Mouse (Mus musculus) embryonic fibroblast, embryonic 13.5 days (primary cell): ENCODE data around the gene Zfp13. TPM values are rescaled to one million over a fixed set of nuclear protein-coding genes. Genes with fewer than 3 reads are reported as not detected.
A peak's percentile ranks its signal among the peaks of the same experiment; 100 is the strongest.

Source experiments
- H3K27ac ChIP-seq: 2 replicates; pipeline ENCODE4 v1.5.1; 2012; ENCODE audit warnings: low read length, control low read depth, inconsistent platforms; ENCODE audit not compliant: insufficient read depth
- H3K4me1 ChIP-seq: 2 replicates; pipeline ENCODE4 v1.6.1; 2011; ENCODE audit warnings: low read length; ENCODE audit not compliant: control insufficient read depth, insufficient read depth
- H3K4me3 ChIP-seq: 2 replicates; pipeline ENCODE4 v1.5.1; 2011; ENCODE audit warnings: mild to moderate bottlenecking, control low read depth, low read length; ENCODE audit not compliant: insufficient read depth
- CTCF ChIP-seq: IDR thresholded peaks from 2 replicates; pipeline ENCODE4 v1.5.1; 2011; ENCODE audit warnings: mild to moderate bottlenecking, control low read depth, low read length, moderate library complexity, borderline replicate concordance; ENCODE audit not compliant: insufficient read depth
- POLR2A ChIP-seq: IDR thresholded peaks from 2 replicates; pipeline ENCODE4 v1.6.1; 2011; ENCODE audit warnings: low read depth, mild to moderate bottlenecking, control low read depth, low read length, moderate library complexity
- polyA plus RNA-seq: library from polyadenylated mRNA; stranded (reverse); fragments of >200 nt; gene quantifications from 2 replicates; pipeline ENCODE4 v1.2.4, GENCODE M21; 2011; ENCODE audit warnings: low read depth; ENCODE audit not compliant: missing spikeins, insufficient read length

The Zfp13 gene
- polyA plus RNA-seq, 1 experiment = 8.1 TPM

GRCm38 (mm10) chr17:23544766-23545165 lies 54.5 kb downstream of the Zfp13 start:
- peaks cover 2% of the 10 kb centered on the region; the same call in 1 of the 2 replicates for H3K4me1 ChIP-seq
- no peak for TF ChIP-seq CTCF
- TF ChIP-seq POLR2A = no peak
- no peak overlapping the region for H3K4me3 ChIP-seq
- H3K27ac ChIP-seq = no peak overlapping the region

DNA sequence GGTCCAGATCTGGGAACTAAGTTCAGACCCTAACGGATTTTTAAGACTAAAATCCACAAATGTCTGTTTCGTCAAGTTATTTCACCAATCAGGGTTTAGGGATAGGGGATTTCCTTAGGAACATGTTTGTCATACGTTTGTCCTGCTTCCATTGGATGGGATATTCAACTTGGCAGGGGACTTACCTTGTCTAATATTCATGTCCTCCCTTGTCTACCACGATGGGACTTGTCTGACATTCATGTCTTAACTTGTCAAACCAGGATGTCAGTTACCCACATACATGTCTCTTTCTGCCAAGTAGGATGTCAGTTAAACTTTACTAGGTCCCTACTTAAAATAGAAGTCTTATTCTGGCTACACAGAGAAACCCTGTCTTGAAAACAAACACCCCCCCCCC lies 55.3 kb downstream of the Zfp13 start:
- Histone ChIP-seq H3K27ac (no peak overlapping the region), H3K4me1 (peaks cover 2% of the 10 kb centered on the region; the same call in 1 of the 2 replicates), H3K4me3 (no peak overlapping the region)
- TF ChIP-seq POLR2A = no peak
- TF ChIP-seq CTCF = no peak

DNA sequence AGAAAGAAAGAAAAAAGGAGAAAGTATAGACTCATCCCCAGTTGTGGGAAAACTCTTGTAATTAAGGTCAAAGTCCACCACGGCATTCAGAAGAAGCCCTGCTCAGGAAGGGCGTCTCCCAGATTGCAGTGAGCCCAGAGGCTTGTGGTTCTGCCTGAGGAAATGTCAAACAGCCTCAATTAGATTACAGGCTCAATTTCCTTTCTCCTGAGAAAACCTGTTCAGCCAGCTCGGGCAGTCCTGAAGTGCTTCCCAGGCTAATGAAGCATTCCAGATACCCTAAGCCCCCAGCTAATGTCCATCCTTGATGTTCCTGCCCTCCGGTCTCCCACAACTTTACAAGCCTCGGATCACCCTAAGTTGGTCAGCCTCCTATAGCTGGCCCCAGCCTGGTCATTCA lies 56.0 kb downstream of the Zfp13 start:
- H3K27ac ChIP-seq = no peak overlapping the region
- TF ChIP-seq CTCF = no peak
- TF ChIP-seq POLR2A = no peak
- peaks cover 2% of the 10 kb centered on the region; the same call in 1 of the 2 replicates for H3K4me1 ChIP-seq
- no peak overlapping the region for H3K4me3 ChIP-seq

DNA sequence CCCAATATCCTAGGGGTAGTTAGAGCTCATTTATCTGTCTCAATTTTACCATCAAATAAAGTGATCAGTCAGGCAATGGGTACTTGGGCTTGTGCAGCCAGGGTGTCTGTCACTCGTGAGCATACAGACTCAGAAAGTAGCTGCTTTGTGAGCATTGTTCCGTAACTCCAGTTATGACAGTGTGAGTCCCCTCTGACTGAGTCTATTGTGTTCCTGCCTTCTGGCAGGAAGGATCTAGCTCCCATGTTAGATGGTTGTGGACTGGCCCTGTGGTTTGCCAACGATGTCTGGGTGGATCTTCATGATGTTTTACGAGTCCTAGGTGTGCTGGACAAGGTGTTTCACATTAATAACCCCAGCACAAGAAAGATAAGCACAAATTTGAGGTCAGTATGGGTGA lies 56.5 kb downstream of the Zfp13 start:
- H3K27ac ChIP-seq = no peak overlapping the region
- no peak for TF ChIP-seq POLR2A
- no peak for TF ChIP-seq CTCF
- H3K4me3 ChIP-seq = no peak overlapping the region

GRCm38 (mm10) chr17:23542004-23542720 lies 57.1 kb downstream of the Zfp13 start:
- Histone ChIP-seq H3K4me1 (peaks cover 2% of the 10 kb centered on the region; the same call in 1 of the 2 replicates), H3K4me3 (0 out of 2 replicates have a peak overlapping the region, but pooled peaks have one; percentile 19), H3K27ac (no peak overlapping the region)
- no peak for TF ChIP-seq CTCF
- TF ChIP-seq POLR2A = no peak

More for the DNA sequence above, 56.5 kb downstream of the Zfp13 start:
- H3K4me1 ChIP-seq = peaks cover 2% of the 10 kb centered on the region; the same call in 1 of the 2 replicates

- Histone ChIP-seq H3K4me1 (peaks cover 2% of the 10 kb centered on the region; the same call in 1 of the 2 replicates), H3K4me3 (peak overlapping the region; percentile 17), H3K27ac (no peak overlapping the region)
- TF ChIP-seq POLR2A (no peak), CTCF (no peak)
These were observed 58.4 kb downstream of the Zfp13 start for GRCm38 (mm10) chr17:23540605-23541475.

DNA sequence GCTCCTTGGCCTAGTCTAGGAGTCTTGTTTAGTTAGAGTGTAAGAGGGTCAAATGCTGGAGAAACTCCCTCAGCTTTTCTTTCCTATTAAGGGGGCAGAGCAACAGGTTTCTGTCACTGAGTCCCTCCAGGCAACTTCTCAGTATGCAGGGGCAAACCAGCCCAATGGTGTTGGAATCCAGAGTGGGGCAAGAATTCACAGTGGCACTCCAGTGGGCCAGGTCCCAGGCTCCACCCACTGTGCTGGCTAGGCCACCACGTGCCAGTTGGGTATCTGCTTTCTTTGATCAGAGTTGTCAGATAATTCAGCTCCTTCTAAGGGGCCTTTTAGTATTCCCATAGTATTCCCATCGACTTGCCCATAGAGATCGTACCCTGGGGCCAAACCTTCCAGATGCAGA lies 59.2 kb downstream of the Zfp13 start:
- TF ChIP-seq POLR2A = no peak
- no peak for TF ChIP-seq CTCF
- peaks cover 2% of the 10 kb centered on the region; the same call in 1 of the 2 replicates for H3K4me1 ChIP-seq
- peak overlapping the region; percentile 17; the same call in 1 of the 2 replicates for H3K4me3 ChIP-seq
- no peak overlapping the region for H3K27ac ChIP-seq

DNA sequence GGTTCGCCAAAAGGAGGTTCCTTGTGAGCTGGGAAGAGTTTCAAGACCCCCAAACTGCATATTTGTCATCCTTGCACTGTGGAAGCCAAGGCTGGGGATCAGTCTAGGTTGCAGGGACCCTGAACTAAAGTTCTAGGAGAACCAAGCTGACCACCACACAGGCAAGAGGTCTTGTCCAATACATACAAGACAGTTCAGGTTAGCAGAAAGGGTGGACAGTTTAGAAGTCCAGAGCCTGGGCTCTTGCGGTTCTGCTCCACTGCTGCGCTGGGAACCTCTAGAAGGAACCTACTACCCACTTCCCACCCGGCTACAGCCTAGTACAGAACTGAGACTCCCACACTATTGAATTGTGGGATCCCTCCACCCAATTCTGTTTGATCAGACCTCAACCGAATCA lies 59.7 kb downstream of the Zfp13 start:
- no peak overlapping the region for H3K27ac ChIP-seq
- H3K4me1 ChIP-seq = peaks cover 2% of the 10 kb centered on the region; the same call in 1 of the 2 replicates
- no peak overlapping the region for H3K4me3 ChIP-seq
- TF ChIP-seq POLR2A (no peak), CTCF (no peak)

- no peak overlapping the region for H3K27ac ChIP-seq
- H3K4me3 ChIP-seq = peak overlapping the region; percentile 34
- no peaks in the 10 kb centered on the region; the same call in 1 of the 2 replicates for H3K4me1 ChIP-seq
- TF ChIP-seq CTCF (no peak), POLR2A (no peak)
These were observed 60.8 kb downstream of the Zfp13 start for GRCm38 (mm10) chr17:23538299-23539015.
